Mouse (Mus musculus): ENCODE results near the gene Clstn2. TPM values are rescaled to one million over a fixed set of nuclear protein-coding genes. Genes with fewer than 3 reads are reported as not detected.

The Clstn2 gene
- polyA plus RNA-seq, 1 experiment from 2014 or later: 0.96 TPM

DNA sequence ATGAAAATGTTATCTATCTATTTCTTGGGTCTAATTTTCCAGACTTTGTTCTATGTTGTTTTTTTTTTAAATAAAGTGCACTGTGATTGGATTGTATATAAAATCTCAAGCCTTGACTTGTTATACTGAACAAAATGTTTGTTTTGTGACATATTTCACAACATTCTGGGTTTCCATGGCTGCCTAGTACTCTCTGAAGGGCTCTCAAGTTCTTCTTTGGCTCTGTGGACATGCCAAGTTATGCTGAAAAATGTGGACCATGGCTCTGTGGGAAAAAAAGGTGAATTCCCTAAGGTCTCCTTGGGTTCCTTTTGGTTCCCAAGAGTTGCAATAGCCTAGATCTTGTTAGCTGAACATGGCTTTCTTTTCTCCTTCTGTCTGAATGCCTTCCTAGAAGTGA is 353.1 kb downstream of the Clstn2 start:
- Histone ChIP-seq H3K4me1 (no peaks in the 10 kb centered on the region), H3K27ac (replicated peaks) (no peak overlapping the region), H3K36me3 (no peaks in the 10 kb centered on the region), H3K27me3 (ENCODE audit: low read depth, poor library complexity, severe bottlenecking) (peaks cover 33% of the 10 kb centered on the region; the same call in 1 of the 2 replicates), H3K9me3 (replicated peaks) (no peaks in the 10 kb centered on the region), H3K4me3 (no peak overlapping the region)
- DNase-seq (ENCODE audit: low spot score): no peak

- no peaks in the 10 kb centered on the region for H3K36me3 ChIP-seq
- peaks cover 40% of the 10 kb centered on the region for H3K27me3 ChIP-seq (ENCODE audit: low read depth, poor library complexity, severe bottlenecking)
- no peaks in the 10 kb centered on the region for H3K9me3 ChIP-seq (replicated peaks)
- DNase-seq (ENCODE audit: low spot score): no peak
- 88% methylated on average over 4 of the region's 4 CpGs for WGBS
- H3K27ac ChIP-seq (replicated peaks): no peak overlapping the region
- no peak overlapping the region for H3K4me3 ChIP-seq
- H3K4me1 ChIP-seq: no peaks in the 10 kb centered on the region
Observed at GRCm38 (mm10) chr9:97679106-97679505, 353.9 kb downstream of the Clstn2 start.

DNA sequence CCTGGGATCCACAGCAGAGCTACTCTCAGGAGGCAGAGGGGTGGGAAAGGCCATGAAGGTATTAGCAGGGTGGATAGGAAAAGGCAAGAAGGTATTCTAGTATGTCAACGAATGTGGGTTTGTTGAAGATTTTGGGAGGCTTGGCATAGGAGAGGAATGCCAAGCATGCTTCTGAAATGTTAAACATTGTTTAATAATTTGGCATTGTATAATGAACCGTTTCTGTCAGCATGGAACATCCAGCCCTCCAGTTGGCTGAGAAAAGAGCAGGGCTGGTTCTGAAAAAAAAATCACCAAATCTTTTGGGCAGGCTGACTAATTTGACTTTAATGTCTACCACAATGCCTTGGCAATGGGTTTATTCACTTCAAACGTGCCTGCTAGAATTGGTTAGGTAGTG is 355.9 kb downstream of the Clstn2 start:
- H3K27me3 ChIP-seq (ENCODE audit: low read depth, poor library complexity, severe bottlenecking): peaks cover 51% of the 10 kb centered on the region
- no peak overlapping the region for H3K4me3 ChIP-seq
- no peak overlapping the region for H3K27ac ChIP-seq (replicated peaks)
- peaks cover 16% of the 10 kb centered on the region for H3K4me1 ChIP-seq
- no peaks in the 10 kb centered on the region for H3K9me3 ChIP-seq (replicated peaks)
- 73% methylated on average over 3 of the region's 3 CpGs for WGBS
- H3K36me3 ChIP-seq: no peaks in the 10 kb centered on the region
- DNase-seq (ENCODE audit: low spot score): no peak

- Histone ChIP-seq H3K36me3 (no peaks in the 10 kb centered on the region), H3K4me3 (no peak overlapping the region), H3K27ac (replicated peaks) (peak overlapping the region; percentile 46), H3K27me3 (ENCODE audit: low read depth, poor library complexity, severe bottlenecking) (peaks cover 70% of the 10 kb centered on the region), H3K9me3 (replicated peaks) (no peaks in the 10 kb centered on the region), H3K4me1 (peaks cover 33% of the 10 kb centered on the region)
- WGBS: 12% methylated on average over 5 of the region's 5 CpGs
- DNase-seq (ENCODE audit: low spot score): peak; percentile 18
Observed at GRCm38 (mm10) chr9:97672681-97673080, 360.3 kb downstream of the Clstn2 start.

DNA sequence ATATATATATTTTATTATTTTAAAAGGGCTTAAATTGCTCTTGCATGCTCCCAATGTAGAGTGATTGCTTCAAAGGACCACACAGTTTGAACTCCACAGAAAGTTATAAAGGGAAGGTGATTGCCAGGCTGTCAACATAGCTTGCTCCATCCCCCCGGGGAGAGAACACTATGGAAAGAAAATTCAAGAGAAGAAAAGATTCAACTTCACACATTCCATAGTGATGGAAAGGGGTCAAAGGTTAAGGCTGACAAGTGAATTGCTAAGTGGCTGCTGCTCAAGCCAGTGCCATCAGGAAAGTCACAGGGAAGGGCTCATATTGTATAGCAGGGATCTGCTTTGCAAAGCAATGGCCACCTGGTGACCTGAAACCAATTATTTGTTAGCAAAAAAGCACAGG is 360.8 kb downstream of the Clstn2 start:
- peaks cover 67% of the 10 kb centered on the region for H3K27me3 ChIP-seq (ENCODE audit: low read depth, poor library complexity, severe bottlenecking)
- no peaks in the 10 kb centered on the region for H3K9me3 ChIP-seq (replicated peaks)
- no peaks in the 10 kb centered on the region for H3K36me3 ChIP-seq
- H3K4me3 ChIP-seq: no peak overlapping the region
- 3% methylated on average over 1 of the region's 1 CpGs for WGBS
- no peak overlapping the region for H3K27ac ChIP-seq (replicated peaks)
- peaks cover 33% of the 10 kb centered on the region for H3K4me1 ChIP-seq
- DNase-seq (ENCODE audit: low spot score): peak; percentile 35

- peaks cover 55% of the 10 kb centered on the region for H3K27me3 ChIP-seq (ENCODE audit: low read depth, poor library complexity, severe bottlenecking)
- no peak overlapping the region for H3K27ac ChIP-seq (replicated peaks)
- peak; percentile 14 for DNase-seq (ENCODE audit: low spot score)
- H3K4me1 ChIP-seq: peaks cover 33% of the 10 kb centered on the region
- no peak overlapping the region for H3K4me3 ChIP-seq
- WGBS: 67% methylated on average over 8 of the region's 8 CpGs
- no peaks in the 10 kb centered on the region for H3K9me3 ChIP-seq (replicated peaks)
- H3K36me3 ChIP-seq: no peaks in the 10 kb centered on the region
Observed at GRCm38 (mm10) chr9:97670666-97671065, 362.3 kb downstream of the Clstn2 start.

GRCm38 (mm10) chr9:97660989-97661388 is 372.0 kb downstream of the Clstn2 start:
- H3K27me3 ChIP-seq (ENCODE audit: low read depth, poor library complexity, severe bottlenecking): no peaks in the 10 kb centered on the region
- no peaks in the 10 kb centered on the region for H3K4me1 ChIP-seq
- no peaks in the 10 kb centered on the region for H3K9me3 ChIP-seq (replicated peaks)
- no peak for DNase-seq (ENCODE audit: low spot score)
- H3K4me3 ChIP-seq: no peak overlapping the region
- no peak overlapping the region for H3K27ac ChIP-seq (replicated peaks)
- no peaks in the 10 kb centered on the region for H3K36me3 ChIP-seq
- 93% methylated on average over 4 of the region's 4 CpGs for WGBS

DNA sequence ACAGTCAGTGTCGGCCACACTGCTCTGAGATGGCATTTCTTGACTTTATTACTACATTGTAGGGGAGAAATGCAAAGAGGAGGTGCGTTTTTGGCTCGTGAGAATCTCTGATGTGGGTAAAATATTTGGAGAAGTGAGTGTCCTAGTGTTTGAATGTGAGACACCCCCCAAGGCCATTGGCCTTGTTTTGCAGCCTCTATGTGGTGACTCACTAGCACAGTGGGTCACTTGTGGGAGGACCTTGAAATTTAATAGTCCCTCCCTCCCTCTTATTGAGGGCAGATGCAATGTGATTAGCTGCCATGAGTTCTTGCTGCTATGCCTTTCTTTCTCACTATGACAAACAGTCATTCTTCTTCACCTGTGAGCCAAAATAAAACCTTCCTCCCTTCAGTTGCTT is 374.2 kb downstream of the Clstn2 start:
- 87% methylated on average over 3 of the region's 3 CpGs for WGBS
- no peak for DNase-seq (ENCODE audit: low spot score)
- no peak overlapping the region for H3K4me3 ChIP-seq
- no peaks in the 10 kb centered on the region for H3K9me3 ChIP-seq (replicated peaks)
- no peaks in the 10 kb centered on the region for H3K27me3 ChIP-seq (ENCODE audit: low read depth, poor library complexity, severe bottlenecking)
- H3K4me1 ChIP-seq: no peaks in the 10 kb centered on the region
- H3K27ac ChIP-seq (replicated peaks): no peak overlapping the region
- H3K36me3 ChIP-seq: no peaks in the 10 kb centered on the region

GRCm38 (mm10) chr9:97648409-97648808 is 384.6 kb downstream of the Clstn2 start:
- H3K4me3 ChIP-seq: no peak overlapping the region
- DNase-seq (ENCODE audit: low spot score): no peak
- H3K9me3 ChIP-seq (replicated peaks): no peaks in the 10 kb centered on the region
- no peaks in the 10 kb centered on the region for H3K27me3 ChIP-seq (ENCODE audit: low read depth, poor library complexity, severe bottlenecking)
- H3K4me1 ChIP-seq: no peaks in the 10 kb centered on the region
- WGBS: 92% methylated on average over 3 of the region's 3 CpGs
- H3K27ac ChIP-seq (replicated peaks): no peak overlapping the region
- no peaks in the 10 kb centered on the region for H3K36me3 ChIP-seq

GRCm38 (mm10) chr9:97645746-97646145 is 387.2 kb downstream of the Clstn2 start:
- H3K4me1 ChIP-seq: no peaks in the 10 kb centered on the region
- H3K9me3 ChIP-seq (replicated peaks): no peaks in the 10 kb centered on the region
- DNase-seq (ENCODE audit: low spot score): no peak
- no peak overlapping the region for H3K27ac ChIP-seq (replicated peaks)
- H3K36me3 ChIP-seq: no peaks in the 10 kb centered on the region
- 85% methylated on average over 3 of the region's 3 CpGs for WGBS
- H3K4me3 ChIP-seq: no peak overlapping the region
- H3K27me3 ChIP-seq (ENCODE audit: low read depth, poor library complexity, severe bottlenecking): no peaks in the 10 kb centered on the region

DNA sequence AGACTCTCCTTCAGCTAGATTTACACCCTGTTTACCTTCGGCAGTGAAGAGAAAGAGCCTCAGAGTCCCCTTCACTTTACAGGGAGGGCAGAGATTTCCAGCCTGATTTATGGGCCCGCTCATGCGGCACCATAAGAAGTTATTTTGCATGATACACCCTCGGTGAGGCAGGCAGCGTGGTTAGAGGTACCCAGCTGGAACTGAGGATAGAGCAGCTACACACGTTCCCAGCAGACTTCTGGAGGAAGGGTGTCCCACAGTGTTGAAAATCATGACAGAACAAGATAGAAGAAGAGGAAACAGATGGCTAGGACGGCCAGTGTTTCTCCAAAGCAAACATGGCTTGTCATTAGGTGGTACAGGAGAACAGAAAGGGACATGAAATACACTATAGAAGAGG is 390.6 kb downstream of the Clstn2 start:
- H3K9me3 ChIP-seq (replicated peaks): no peaks in the 10 kb centered on the region
- H3K4me3 ChIP-seq: no peak overlapping the region
- no peaks in the 10 kb centered on the region for H3K27me3 ChIP-seq (ENCODE audit: low read depth, poor library complexity, severe bottlenecking)
- WGBS: 81% methylated on average over 7 of the region's 7 CpGs
- no peak overlapping the region for H3K27ac ChIP-seq (replicated peaks)
- no peak for DNase-seq (ENCODE audit: low spot score)
- H3K36me3 ChIP-seq: no peaks in the 10 kb centered on the region
- H3K4me1 ChIP-seq: no peaks in the 10 kb centered on the region

DNA sequence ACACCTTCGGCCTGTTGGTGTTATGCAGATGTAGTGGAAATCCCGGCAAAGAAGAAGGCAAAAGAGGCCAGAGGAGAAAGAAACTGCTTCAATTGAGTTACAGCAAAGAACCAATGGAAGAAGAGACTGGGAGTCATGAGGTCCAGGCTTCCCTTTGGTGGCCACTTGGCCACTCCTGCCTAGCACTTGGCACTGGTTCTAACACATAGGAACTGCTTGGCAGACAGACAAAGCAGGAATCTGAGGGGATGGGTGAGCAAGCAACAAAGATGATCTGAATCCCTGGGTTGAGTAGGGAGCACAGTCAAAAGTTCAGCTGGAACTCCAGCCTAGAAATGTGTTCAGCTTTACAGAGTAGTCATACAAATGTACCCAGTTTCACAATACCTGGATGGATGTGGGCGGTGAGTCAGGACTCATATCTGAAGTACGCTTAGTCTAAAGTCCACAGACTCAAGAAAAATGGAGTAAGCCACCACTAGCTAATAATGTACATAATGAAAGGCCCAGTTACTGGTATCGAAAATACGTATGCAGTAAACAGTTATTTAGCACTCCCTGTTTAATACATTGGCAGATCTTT is 392.9 kb downstream of the Clstn2 start:
- H3K27me3 ChIP-seq (ENCODE audit: low read depth, poor library complexity, severe bottlenecking): no peaks in the 10 kb centered on the region
- H3K4me1 ChIP-seq: no peaks in the 10 kb centered on the region
- H3K36me3 ChIP-seq: no peaks in the 10 kb centered on the region
- no peak overlapping the region for H3K4me3 ChIP-seq
- no peaks in the 10 kb centered on the region for H3K9me3 ChIP-seq (replicated peaks)
- 89% methylated on average over 6 of the region's 6 CpGs for WGBS
- no peak for DNase-seq (ENCODE audit: low spot score)
- no peak overlapping the region for H3K27ac ChIP-seq (replicated peaks)

- H3K27me3 ChIP-seq (ENCODE audit: low read depth, poor library complexity, severe bottlenecking): no peaks in the 10 kb centered on the region
- DNase-seq (ENCODE audit: low spot score): no peak
- no peak overlapping the region for H3K27ac ChIP-seq (replicated peaks)
- WGBS: 91% methylated on average over 9 of the region's 9 CpGs
- H3K36me3 ChIP-seq: no peaks in the 10 kb centered on the region
- H3K9me3 ChIP-seq (replicated peaks): no peaks in the 10 kb centered on the region
- no peaks in the 10 kb centered on the region for H3K4me1 ChIP-seq
- no peak overlapping the region for H3K4me3 ChIP-seq
Observed at GRCm38 (mm10) chr9:97638683-97639354, 394.2 kb downstream of the Clstn2 start.
